Mouse (Mus musculus) C2C12 (cell line): ENCODE measurements at regions not wholly inside any gene's neighbourhood (a gene's known extent, or its start where the extent isn't known, plus 50 kb on each side); places are given as distances from the start of the nearest gene placed in this dataset.

ENCODE experiments used
- CEBPB ChIP-seq: IDR thresholded peaks from one replicate; pipeline ENCODE4 v1.6.1; 2011; ENCODE audit warnings: low read depth, mild to moderate bottlenecking, control low read depth, moderate library complexity
- CTCF ChIP-seq: IDR thresholded peaks from one replicate; pipeline ENCODE4 v1.5.1; 2011; ENCODE audit not compliant: control insufficient read depth, insufficient read depth, insufficient read length
- FOSL1 ChIP-seq: IDR thresholded peaks from one replicate; pipeline ENCODE4 v1.8.0; 2011; ENCODE audit warnings: mild to moderate bottlenecking, low read length; ENCODE audit not compliant: poor library complexity, insufficient read depth, severe bottlenecking
- MAX ChIP-seq: IDR thresholded peaks from one replicate; pipeline ENCODE4 v1.6.1; 2011; ENCODE audit warnings: mild to moderate bottlenecking, control low read depth
- MYOD1 ChIP-seq: IDR thresholded peaks from one replicate; pipeline ENCODE4 v1.6.1; 2011; ENCODE audit warnings: low read depth; ENCODE audit not compliant: control insufficient read depth, insufficient read length
- MYOG ChIP-seq: IDR thresholded peaks from one replicate; pipeline ENCODE4 v1.6.1; 2011; ENCODE audit not compliant: control insufficient read depth, insufficient read length; ENCODE audit errors: extremely low read depth
- USF1 ChIP-seq: IDR thresholded peaks from one replicate; pipeline ENCODE4 v1.6.1; 2011; ENCODE audit warnings: low read depth, mild to moderate bottlenecking, control low read depth, moderate library complexity

DNA sequence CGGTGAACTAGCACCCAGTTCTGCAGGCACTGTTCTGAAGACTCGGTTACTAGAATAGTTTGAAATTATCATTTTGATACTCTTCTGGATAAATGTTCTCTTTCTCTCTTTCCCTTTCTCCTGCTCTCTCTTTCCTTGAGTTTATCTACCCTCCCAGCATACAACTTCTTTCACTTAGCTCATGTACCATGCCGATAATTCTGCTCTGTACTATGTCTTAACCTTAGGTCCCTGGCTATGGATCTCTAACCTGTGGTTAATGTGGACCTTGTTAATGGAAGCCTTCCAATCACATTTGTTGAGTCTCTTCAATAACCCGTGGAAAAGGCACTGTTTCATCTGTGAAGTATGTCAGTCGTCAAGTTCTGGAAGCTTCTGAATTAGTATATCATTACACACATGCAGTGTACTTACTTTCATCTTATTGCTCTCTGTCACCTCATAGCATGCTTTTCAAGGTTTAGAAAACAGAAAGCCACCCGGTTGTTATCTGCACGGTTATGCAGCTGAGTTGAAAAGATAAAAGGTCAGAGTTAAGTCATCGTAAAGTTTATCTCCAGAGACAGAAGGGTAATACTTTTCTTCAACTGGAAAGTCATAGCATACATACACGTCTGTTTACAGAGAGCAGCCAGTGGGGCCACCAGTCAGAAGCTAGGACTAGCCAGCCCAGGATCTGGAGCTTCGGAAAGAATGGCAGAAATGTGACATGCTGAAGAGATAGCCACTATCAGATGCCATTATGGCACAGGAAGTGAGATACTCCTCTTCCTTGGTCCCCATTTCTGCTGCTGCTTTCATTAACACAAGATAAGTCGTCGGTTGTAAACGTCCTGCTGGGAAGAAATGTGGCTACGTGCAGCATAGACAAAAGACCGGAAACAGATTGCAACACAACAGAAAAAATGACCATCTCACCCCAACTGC lies 157.6 kb upstream of the Rspo3 start:
- no peak for TF ChIP-seq CTCF
- TF ChIP-seq FOSL1 = no peak
- no peak for TF ChIP-seq MAX
- TF ChIP-seq MYOG = no peak
- no peak for TF ChIP-seq CEBPB
- TF ChIP-seq MYOD1 = no peak
- TF ChIP-seq USF1 = no peak
